Mouse (Mus musculus): ENCODE data around the gene Mybl2. TPM values are rescaled to one million over a fixed set of nuclear protein-coding genes. Genes with fewer than 3 reads are reported as not detected.
A peak's percentile ranks its signal among the peaks of the same experiment; 100 is the strongest.

The Mybl2 gene
- total and polyA plus RNA-seq, 2 experiments from 2014 or later, result 3.7 to 3.9 TPM

GRCm38 (mm10) chr2:163070213-163070612, 15.7 kb downstream of the Mybl2 start:
- H3K4me3 ChIP-seq (ENCODE audit: low read length), result no peak overlapping the region
- DNase-seq (ENCODE audit: low spot score) (peak; percentile 46), ATAC-seq (no peak)
- no peak overlapping the region for H3K4me2 ChIP-seq (ENCODE audit: low read depth, low read length)
- H3K9me3 ChIP-seq (ENCODE audit: low read length), result no peaks in the 10 kb centered on the region
- WGBS, result 83% methylated on average over 3 of the region's 3 CpGs
- no peaks in the 10 kb centered on the region for H3K4me1 ChIP-seq (ENCODE audit: insufficient read depth, low read length)
- no peaks in the 10 kb centered on the region for H3K27me3 ChIP-seq (ENCODE audit: insufficient read depth, low read length)
- H3K9ac ChIP-seq (replicated peaks; ENCODE audit: low read length), result no peak overlapping the region
- peak; percentile 51 for TF ChIP-seq CTCF (IDR thresholded peaks at IDR 0.05; ENCODE audit: low read depth)
- H3K36me3 ChIP-seq (ENCODE audit: insufficient read depth, low read length), result no peaks in the 10 kb centered on the region
- H3K27ac ChIP-seq, result no peak overlapping the region

DNA sequence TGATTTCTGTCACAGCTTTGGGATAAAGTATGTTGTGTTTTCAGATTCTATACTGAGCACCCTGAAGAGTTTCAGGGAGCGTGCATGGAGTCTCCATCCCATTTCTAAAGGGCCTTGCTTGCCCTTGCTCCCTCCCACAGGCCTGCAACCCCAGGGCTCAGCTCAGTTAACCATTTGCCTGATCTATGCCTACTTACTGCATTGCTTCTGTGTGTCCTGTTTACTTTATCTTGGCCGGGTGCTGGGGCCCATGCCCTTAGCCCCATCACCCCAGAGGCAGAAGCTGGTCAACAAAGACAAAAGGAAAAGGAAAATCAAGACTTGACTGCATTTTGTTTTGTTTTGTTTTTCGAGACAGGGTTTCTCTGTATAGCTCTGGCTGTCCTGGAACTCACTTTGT, 17.1 kb downstream of the Mybl2 start:
- WGBS, result 85% methylated on average over 3 of the region's 3 CpGs
- ATAC-seq, result no peak
- Histone ChIP-seq H3K36me3 (ENCODE audit: insufficient read depth, low read length) (no peaks in the 10 kb centered on the region), H3K9ac (replicated peaks; ENCODE audit: low read length) (no peak overlapping the region), H3K27me3 (ENCODE audit: insufficient read depth, low read length) (no peaks in the 10 kb centered on the region), H3K4me3 (ENCODE audit: low read length) (no peak overlapping the region), H3K4me1 (ENCODE audit: insufficient read depth, low read length) (no peaks in the 10 kb centered on the region), H3K4me2 (ENCODE audit: low read depth, low read length) (no peak overlapping the region), H3K27ac (no peak overlapping the region), H3K9me3 (ENCODE audit: low read length) (no peaks in the 10 kb centered on the region)
- no peak for TF ChIP-seq CTCF (IDR thresholded peaks at IDR 0.05; ENCODE audit: low read depth)
- no peak for DNase-seq (ENCODE audit: low spot score)

GRCm38 (mm10) chr2:163073023-163073757, 18.7 kb downstream of the Mybl2 start:
- H3K9me3 ChIP-seq (ENCODE audit: low read length), result no peaks in the 10 kb centered on the region
- 92% methylated on average over 9 of the region's 9 CpGs for WGBS
- H3K4me1 ChIP-seq (ENCODE audit: insufficient read depth, low read length), result no peaks in the 10 kb centered on the region
- H3K36me3 ChIP-seq (ENCODE audit: insufficient read depth, low read length), result no peaks in the 10 kb centered on the region
- no peak overlapping the region for H3K9ac ChIP-seq (replicated peaks; ENCODE audit: low read length)
- DNase-seq (ENCODE audit: low spot score) (no peak), ATAC-seq (no peak)
- H3K4me3 ChIP-seq (ENCODE audit: low read length), result no peak overlapping the region
- TF ChIP-seq CTCF (IDR thresholded peaks at IDR 0.05; ENCODE audit: low read depth), result no peak
- H3K27ac ChIP-seq, result no peak overlapping the region
- no peak overlapping the region for H3K4me2 ChIP-seq (ENCODE audit: low read depth, low read length)
- no peaks in the 10 kb centered on the region for H3K27me3 ChIP-seq (ENCODE audit: insufficient read depth, low read length)

DNA sequence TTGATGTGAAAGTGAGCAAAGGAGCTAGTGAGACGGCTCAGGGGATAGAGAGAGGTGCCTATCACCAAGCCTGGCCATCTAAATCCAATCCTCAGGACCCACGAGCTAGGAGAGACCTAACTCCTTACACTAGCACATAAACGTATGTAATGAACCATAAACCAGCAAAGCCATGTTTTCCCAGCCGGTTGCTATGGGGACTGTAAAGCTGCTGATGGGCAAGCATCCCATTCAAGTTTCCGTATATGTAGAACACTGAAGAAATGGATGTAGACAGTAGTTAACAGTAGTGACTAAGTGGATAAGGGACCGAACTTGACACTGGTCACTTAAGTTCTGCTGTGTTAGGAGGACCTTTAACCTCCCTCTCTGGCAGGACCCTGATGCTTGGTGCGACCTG, 19.5 kb downstream of the Mybl2 start:
- ATAC-seq, result no peak
- 70% methylated on average over 7 of the region's 7 CpGs for WGBS
- Histone ChIP-seq H3K9me3 (ENCODE audit: low read length) (no peaks in the 10 kb centered on the region), H3K36me3 (ENCODE audit: insufficient read depth, low read length) (no peaks in the 10 kb centered on the region), H3K27me3 (ENCODE audit: insufficient read depth, low read length) (no peaks in the 10 kb centered on the region), H3K27ac (no peak overlapping the region), H3K4me1 (ENCODE audit: insufficient read depth, low read length) (no peaks in the 10 kb centered on the region), H3K4me3 (ENCODE audit: low read length) (no peak overlapping the region), H3K4me2 (ENCODE audit: low read depth, low read length) (no peak overlapping the region), H3K9ac (replicated peaks; ENCODE audit: low read length) (no peak overlapping the region)
- DNase-seq (ENCODE audit: low spot score), result peak; percentile 20
- no peak for TF ChIP-seq CTCF (IDR thresholded peaks at IDR 0.05; ENCODE audit: low read depth)

DNA sequence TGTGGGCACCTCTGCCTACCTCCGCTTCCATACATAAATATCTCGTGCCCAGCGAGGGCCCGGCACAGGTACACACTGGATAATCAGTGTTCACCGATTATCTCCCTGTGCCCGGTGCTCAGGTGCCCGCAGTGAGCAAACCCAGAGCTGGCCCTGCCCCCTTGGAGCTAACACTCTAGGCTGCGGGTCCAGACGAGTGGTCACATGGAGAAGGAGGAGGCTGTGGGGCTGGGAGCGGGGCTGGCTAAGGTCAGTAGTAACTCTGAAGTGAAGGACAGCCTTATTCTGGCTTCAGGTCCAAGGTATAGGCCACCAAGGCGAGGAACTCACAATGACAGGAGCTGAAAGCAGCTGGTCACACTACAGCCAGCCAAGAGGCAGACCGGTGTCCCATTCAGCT, 20.3 kb downstream of the Mybl2 start:
- Histone ChIP-seq H3K36me3 (ENCODE audit: insufficient read depth, low read length) (no peaks in the 10 kb centered on the region), H3K4me2 (ENCODE audit: low read depth, low read length) (no peak overlapping the region), H3K4me3 (ENCODE audit: low read length) (no peak overlapping the region), H3K9ac (replicated peaks; ENCODE audit: low read length) (no peak overlapping the region), H3K9me3 (ENCODE audit: low read length) (no peaks in the 10 kb centered on the region), H3K27ac (no peak overlapping the region), H3K27me3 (ENCODE audit: insufficient read depth, low read length) (no peaks in the 10 kb centered on the region), H3K4me1 (ENCODE audit: insufficient read depth, low read length) (no peaks in the 10 kb centered on the region)
- no peak for TF ChIP-seq CTCF (IDR thresholded peaks at IDR 0.05; ENCODE audit: low read depth)
- ATAC-seq (no peak), DNase-seq (ENCODE audit: low spot score) (no peak)
- 87% methylated on average over 12 of the region's 12 CpGs for WGBS

- no peaks in the 10 kb centered on the region for H3K4me1 ChIP-seq (ENCODE audit: insufficient read depth, low read length)
- DNase-seq (ENCODE audit: low spot score), result no peak
- no peaks in the 10 kb centered on the region for H3K36me3 ChIP-seq (ENCODE audit: insufficient read depth, low read length)
- no peak overlapping the region for H3K27ac ChIP-seq
- H3K27me3 ChIP-seq (ENCODE audit: insufficient read depth, low read length), result no peaks in the 10 kb centered on the region
- H3K4me2 ChIP-seq (ENCODE audit: low read depth, low read length), result no peak overlapping the region
- H3K9ac ChIP-seq (replicated peaks; ENCODE audit: low read length), result no peak overlapping the region
- no peak for ATAC-seq
- WGBS, result 70% methylated on average over 3 of the region's 3 CpGs
- no peaks in the 10 kb centered on the region for H3K9me3 ChIP-seq (ENCODE audit: low read length)
- TF ChIP-seq CTCF (IDR thresholded peaks at IDR 0.05; ENCODE audit: low read depth), result no peak
- H3K4me3 ChIP-seq (ENCODE audit: low read length), result no peak overlapping the region
Measured at GRCm38 (mm10) chr2:163075234-163075633, 20.7 kb downstream of the Mybl2 start.

DNA sequence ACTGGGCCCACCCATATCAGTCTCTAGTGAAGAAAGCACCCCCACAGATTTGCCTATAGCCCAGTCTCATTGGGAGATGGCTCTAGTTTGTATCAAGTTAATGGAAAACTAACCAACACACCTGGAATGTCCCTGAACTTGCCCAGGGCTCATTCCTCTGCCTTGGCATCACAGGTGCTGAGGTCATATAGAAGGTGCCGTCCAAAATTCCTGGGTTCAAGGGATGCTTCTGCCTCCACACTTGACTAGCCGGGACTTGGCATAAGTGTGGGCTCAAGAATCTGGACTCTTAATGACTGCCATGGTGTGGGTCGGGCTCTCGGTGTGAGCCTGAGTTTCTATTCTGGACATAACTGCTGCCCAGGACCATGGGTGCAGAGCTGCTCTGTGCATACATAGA, 24.6 kb downstream of the Mybl2 start:
- TF ChIP-seq CTCF (IDR thresholded peaks at IDR 0.05; ENCODE audit: low read depth), result no peak
- Histone ChIP-seq H3K36me3 (ENCODE audit: insufficient read depth, low read length) (no peaks in the 10 kb centered on the region), H3K4me3 (ENCODE audit: low read length) (no peak overlapping the region), H3K27ac (no peak overlapping the region), H3K4me1 (ENCODE audit: insufficient read depth, low read length) (no peaks in the 10 kb centered on the region), H3K27me3 (ENCODE audit: insufficient read depth, low read length) (no peaks in the 10 kb centered on the region), H3K9ac (replicated peaks; ENCODE audit: low read length) (no peak overlapping the region), H3K4me2 (ENCODE audit: low read depth, low read length) (no peak overlapping the region), H3K9me3 (ENCODE audit: low read length) (no peaks in the 10 kb centered on the region)
- no peak for DNase-seq (ENCODE audit: low spot score)
- ATAC-seq, result no peak
- 90% methylated on average over 4 of the region's 4 CpGs for WGBS
